Mouse (Mus musculus): ENCODE results near the gene Cnnm1. TPM values are rescaled to one million over a fixed set of nuclear protein-coding genes. Genes with fewer than 3 reads are reported as not detected.

The Cnnm1 gene
- polyA plus RNA-seq, 1 experiment: 0.06 TPM

GRCm38 (mm10) chr19:43516397-43517035, 76.3 kb downstream of the Cnnm1 start:
- TF ChIP-seq CTCF (IDR thresholded peaks at IDR 0.05; ENCODE audit: insufficient read depth, low read length): no peak
- TF ChIP-seq POLR2A (IDR thresholded peaks at IDR 0.05; ENCODE audit: borderline replicate concordance, extremely low read depth, low read depth, low read length): no peak
- Histone ChIP-seq H3K4me3 (replicated peaks; ENCODE audit: extremely low read depth, low read depth, low read length) (no peak overlapping the region), H3K4me1 (ENCODE audit: control insufficient read depth, insufficient read depth, low read length) (peaks cover 2% of the 10 kb centered on the region; the same call in 1 of the 2 replicates)
- DNase-seq: no peak
- 63% methylated on average over 14 of the region's 14 CpGs for WGBS

- Histone ChIP-seq H3K4me3 (replicated peaks; ENCODE audit: extremely low read depth, low read depth, low read length) (no peak overlapping the region), H3K4me1 (ENCODE audit: control insufficient read depth, insufficient read depth, low read length) (peaks cover 2% of the 10 kb centered on the region; the same call in 1 of the 2 replicates)
- WGBS: 89% methylated on average over 6 of the region's 6 CpGs
- DNase-seq: no peak
- no peak for TF ChIP-seq CTCF (IDR thresholded peaks at IDR 0.05; ENCODE audit: insufficient read depth, low read length)
- no peak for TF ChIP-seq POLR2A (IDR thresholded peaks at IDR 0.05; ENCODE audit: borderline replicate concordance, extremely low read depth, low read depth, low read length)
These were observed 77.1 kb downstream of the Cnnm1 start for GRCm38 (mm10) chr19:43517320-43517719.

- TF ChIP-seq POLR2A (IDR thresholded peaks at IDR 0.05; ENCODE audit: borderline replicate concordance, extremely low read depth, low read depth, low read length) (no peak), CTCF (IDR thresholded peaks at IDR 0.05; ENCODE audit: insufficient read depth, low read length) (no peak)
- DNase-seq: no peak
- Histone ChIP-seq H3K4me1 (ENCODE audit: control insufficient read depth, insufficient read depth, low read length) (peaks cover 2% of the 10 kb centered on the region; the same call in 1 of the 2 replicates), H3K4me3 (replicated peaks; ENCODE audit: extremely low read depth, low read depth, low read length) (no peak overlapping the region)
- 69% methylated on average over 7 of the region's 7 CpGs for WGBS
These were observed 77.6 kb downstream of the Cnnm1 start for GRCm38 (mm10) chr19:43517808-43518207.

- Histone ChIP-seq H3K4me1 (ENCODE audit: control insufficient read depth, insufficient read depth, low read length) (peaks cover 2% of the 10 kb centered on the region; the same call in 1 of the 2 replicates), H3K4me3 (replicated peaks; ENCODE audit: extremely low read depth, low read depth, low read length) (no peak overlapping the region)
- no peak for DNase-seq
- TF ChIP-seq CTCF (IDR thresholded peaks at IDR 0.05; ENCODE audit: insufficient read depth, low read length) (no peak), POLR2A (IDR thresholded peaks at IDR 0.05; ENCODE audit: borderline replicate concordance, extremely low read depth, low read depth, low read length) (no peak)
- 78% methylated on average over 7 of the region's 7 CpGs for WGBS
These were observed 78.0 kb downstream of the Cnnm1 start for GRCm38 (mm10) chr19:43518261-43518660.

GRCm38 (mm10) chr19:43519226-43519625, 79.0 kb downstream of the Cnnm1 start:
- H3K4me3 ChIP-seq (replicated peaks; ENCODE audit: extremely low read depth, low read depth, low read length): no peak overlapping the region
- 90% methylated on average over 10 of the region's 10 CpGs for WGBS
- TF ChIP-seq CTCF (IDR thresholded peaks at IDR 0.05; ENCODE audit: insufficient read depth, low read length): no peak
- TF ChIP-seq POLR2A (IDR thresholded peaks at IDR 0.05; ENCODE audit: borderline replicate concordance, extremely low read depth, low read depth, low read length): no peak
- DNase-seq: no peak
- peaks cover 6% of the 10 kb centered on the region; the same call in 1 of the 2 replicates for H3K4me1 ChIP-seq (ENCODE audit: control insufficient read depth, insufficient read depth, low read length)

- H3K4me1 ChIP-seq (ENCODE audit: control insufficient read depth, insufficient read depth, low read length): peaks cover 6% of the 10 kb centered on the region; the same call in 1 of the 2 replicates
- TF ChIP-seq POLR2A (IDR thresholded peaks at IDR 0.05; ENCODE audit: borderline replicate concordance, extremely low read depth, low read depth, low read length): no peak
- 21% methylated on average over 9 of the region's 10 CpGs for WGBS
- no peak for DNase-seq
- no peak overlapping the region for H3K4me3 ChIP-seq (replicated peaks; ENCODE audit: extremely low read depth, low read depth, low read length)
These were observed 80.2 kb downstream of the Cnnm1 start for GRCm38 (mm10) chr19:43520402-43520801.

GRCm38 (mm10) chr19:43521362-43521761, 81.1 kb downstream of the Cnnm1 start:
- no peak for DNase-seq
- Histone ChIP-seq H3K4me1 (ENCODE audit: control insufficient read depth, insufficient read depth, low read length) (peaks cover 6% of the 10 kb centered on the region; the same call in 1 of the 2 replicates), H3K4me3 (replicated peaks; ENCODE audit: extremely low read depth, low read depth, low read length) (no peak overlapping the region)
- TF ChIP-seq POLR2A (IDR thresholded peaks at IDR 0.05; ENCODE audit: borderline replicate concordance, extremely low read depth, low read depth, low read length) (no peak), CTCF (IDR thresholded peaks at IDR 0.05; ENCODE audit: insufficient read depth, low read length) (no peak)
- WGBS: 68% methylated on average over 8 of the region's 8 CpGs

- peaks cover 6% of the 10 kb centered on the region; the same call in 1 of the 2 replicates for H3K4me1 ChIP-seq (ENCODE audit: control insufficient read depth, insufficient read depth, low read length)
- DNase-seq: no peak
- TF ChIP-seq CTCF (IDR thresholded peaks at IDR 0.05; ENCODE audit: insufficient read depth, low read length) (no peak), POLR2A (IDR thresholded peaks at IDR 0.05; ENCODE audit: borderline replicate concordance, extremely low read depth, low read depth, low read length) (no peak)
- H3K4me3 ChIP-seq (replicated peaks; ENCODE audit: extremely low read depth, low read depth, low read length): no peak overlapping the region
- WGBS: 82% methylated on average over 9 of the region's 9 CpGs
These were observed 81.8 kb downstream of the Cnnm1 start for GRCm38 (mm10) chr19:43521996-43522395.

GRCm38 (mm10) chr19:43523551-43523950, 83.3 kb downstream of the Cnnm1 start:
- Histone ChIP-seq H3K4me1 (ENCODE audit: control insufficient read depth, insufficient read depth, low read length) (peaks cover 6% of the 10 kb centered on the region; the same call in 1 of the 2 replicates), H3K4me3 (replicated peaks; ENCODE audit: extremely low read depth, low read depth, low read length) (peak overlapping the region; percentile 82)
- TF ChIP-seq CTCF (IDR thresholded peaks at IDR 0.05; ENCODE audit: insufficient read depth, low read length): no peak
- TF ChIP-seq POLR2A (IDR thresholded peaks at IDR 0.05; ENCODE audit: borderline replicate concordance, extremely low read depth, low read depth, low read length): no peak
- 4% methylated on average over 12 of the region's 12 CpGs for WGBS
- peak; percentile 19 for DNase-seq

Data from lung, adult 2 months (tissue).